Mouse (Mus musculus): ENCODE measurements around the gene Hoxc8.

GRCm38 (mm10) chr15:102987124-102987833, 3.1 kb upstream of the Hoxc8 start:
- TF ChIP-seq CTCF (IDR thresholded peaks at IDR 0.05; ENCODE audit: extremely low read depth, insufficient read depth, low read length) (peak; percentile 92), POLR2A (IDR thresholded peaks at IDR 0.05; ENCODE audit: extremely low read depth, insufficient read depth, low read length) (no peak)
